In genomic region chr11:5729582-5729981, GRCm38 (mm10) we compare ENCODE assay signal across 22 mouse cellular contexts. TPM values are rescaled to one million over a fixed set of nuclear protein-coding genes. Genes with fewer than 3 reads are reported as not detected.
DNase-seq lines count a peak whose midpoint lies in the region; ATAC-seq lines count a peak whose summit lies in the region.
"Had no signal": no experiment of that assay in that cellular context is flagged by ENCODE, and none has a peak within 500 bp of the region (broad histone marks: within the 10 kb centered on the region; RNA-seq: fewer than 3 reads in every experiment).

No protein-coding gene starts in this region.

- no peaks in the 10 kb centered on the region for H3K9me3 ChIP-seq in forebrain, embryonic 11.5 days (ENCODE audit: control insufficient read depth, low read length)
- H3K9me3 ChIP-seq in forebrain, embryonic 10.5 days, result no peaks in the 10 kb centered on the region
- H3K9me3 ChIP-seq: forebrain, embryonic 13.5 days; forebrain, embryonic 15.5 days; G1E had no signal

- H3K4me3 ChIP-seq in forebrain, embryonic 11.5 days (ENCODE audit: low read depth, low read length), result no peak overlapping the region
- no peak overlapping the region for H3K4me3 ChIP-seq in forebrain, embryonic 10.5 days
- H3K4me3 ChIP-seq: forebrain, embryonic 13.5 days; forebrain, embryonic 15.5 days had no signal

- H3K27me3 ChIP-seq in forebrain, embryonic 11.5 days (ENCODE audit: control insufficient read depth, insufficient read depth, low read length), result no peaks in the 10 kb centered on the region
- no peaks in the 10 kb centered on the region for H3K27me3 ChIP-seq in forebrain, embryonic 10.5 days (ENCODE audit: poor library complexity, severe bottlenecking)
- H3K27me3 ChIP-seq: CH12.LX; forebrain, embryonic 13.5 days; forebrain, embryonic 15.5 days; Patski had no signal

- H3K36me3 ChIP-seq in forebrain, embryonic 11.5 days (ENCODE audit: control insufficient read depth, insufficient read depth, low read length), result no peaks in the 10 kb centered on the region
- H3K36me3 ChIP-seq in forebrain, embryonic 10.5 days (replicated peaks), result peaks cover 2% of the 10 kb centered on the region; the same call in 1 of the 2 replicates
- H3K36me3 ChIP-seq: forebrain, embryonic 15.5 days had no signal

- H3K27ac ChIP-seq in forebrain, embryonic 11.5 days (ENCODE audit: low read depth, low read length), result no peak overlapping the region
- H3K27ac ChIP-seq in forebrain, embryonic 10.5 days, result no peak overlapping the region
- H3K27ac ChIP-seq: forebrain, embryonic 13.5 days; forebrain, embryonic 15.5 days had no signal

- H3K4me1 ChIP-seq in forebrain, embryonic 11.5 days (replicated peaks; ENCODE audit: control insufficient read depth, insufficient read depth, low read length), result no peaks in the 10 kb centered on the region
- H3K4me1 ChIP-seq in forebrain, embryonic 10.5 days, result 0 out of 2 replicates have a peak, but pooled peaks cover 4% of the 10 kb centered on the region
- H3K4me1 ChIP-seq: forebrain, embryonic 13.5 days; forebrain, embryonic 15.5 days had no signal

- DNase-seq in adrenal gland, postnatal 14 days, result peak; percentile 2
- DNase-seq in adrenal gland, postnatal 36 days, result no peak
- DNase-seq in forebrain, embryonic 11.5 days (ENCODE audit: low spot score), result peak; percentile 5
- DNase-seq in forebrain, embryonic 10.5 days (ENCODE audit: extremely low spot score, low spot score), result no peak
- peak; percentile 84 for DNase-seq in heart, adult 11 months
- DNase-seq in heart, adult 18-20 months, result no peak
- DNase-seq: adrenal gland, adult 8-10 months; adrenal gland, postnatal 25 days; B cell, adult 2 months; cerebellum, adult 11-12 months; cerebellum, adult 2 months; cerebellum, adult 9-10 months; cerebellum, postnatal 10 days; cerebellum, postnatal 25 days; forebrain, postnatal 0 days had no signal

- ATAC-seq in forebrain, embryonic 11.5 days (replicated peaks; ENCODE audit: low FRiP score), result no peak
- ATAC-seq: activated CD4-positive, CD25-positive, alpha-beta regulatory T cell, adult 4 months; CD4-positive, CD25-positive, alpha-beta regulatory T cell, adult 4 months; forebrain, embryonic 13.5 days; forebrain, embryonic 15.5 days; forebrain, postnatal 0 days; Patski had no signal

- H3K4me2 ChIP-seq in forebrain, embryonic 11.5 days (ENCODE audit: low read depth, low read length, severe bottlenecking), result no peak overlapping the region
- H3K4me2 ChIP-seq: forebrain, embryonic 13.5 days; forebrain, embryonic 15.5 days had no signal

- no peak overlapping the region for H3K9ac ChIP-seq in forebrain, embryonic 11.5 days (ENCODE audit: low read length)
- H3K9ac ChIP-seq: forebrain, embryonic 13.5 days; forebrain, embryonic 15.5 days; forebrain, postnatal 0 days had no signal

- WGBS in forebrain, embryonic 11.5 days, result 94% methylated on average over 9 of the region's 9 CpGs
- 92% methylated on average over 9 of the region's 9 CpGs for WGBS in forebrain, embryonic 10.5 days

RNA-seq across cellular contexts. Expression of gene Mrps24, which starts 14.1 kb away (rescaled TPM):
- total RNA-seq in adrenal gland, postnatal 14 days (2021), result 148 and 152 TPM in 2 replicates
- 100 to 1,000 TPM; 117 to 202 TPM for total RNA-seq in adrenal gland, postnatal 36 days (2021)
- polyA plus RNA-seq in forebrain, embryonic 11.5 days (2014; fragmentation: Nextera tagmentation; extraction: Ambion mirVana), result 166 TPM in 2 replicates
- 160 and 169 TPM in 2 replicates for polyA plus RNA-seq in forebrain, embryonic 10.5 days (2016; fragmentation: Nextera tagmentation; extraction: Ambion mirVana)
- total RNA-seq in heart, adult 18-20 months (2021), result 100 to 1,000 TPM; 152 to 158 TPM

RNA-seq across cellular contexts. Expression of gene Urgcp, which starts 32.6 kb away (rescaled TPM):
- 56.0 and 56.9 TPM in 2 replicates for total RNA-seq in adrenal gland, postnatal 14 days (2021)
- 10 to 100 TPM; 59.2 to 64.6 TPM for total RNA-seq in adrenal gland, postnatal 36 days (2021)
- 19.1 and 20.1 TPM in 2 replicates for polyA plus RNA-seq in forebrain, embryonic 11.5 days (2014; fragmentation: Nextera tagmentation; extraction: Ambion mirVana)
- polyA plus RNA-seq in forebrain, embryonic 10.5 days (2016; fragmentation: Nextera tagmentation; extraction: Ambion mirVana), result 19.3 and 20.3 TPM in 2 replicates
- 10 to 100 TPM; 58.9 to 59.4 TPM for total RNA-seq in heart, adult 18-20 months (2021)

RNA-seq across cellular contexts. Expression of gene Dbnl, which starts 58.7 kb away (rescaled TPM):
- 51.7 and 62.9 TPM in 2 replicates for total RNA-seq in adrenal gland, postnatal 14 days (2021)
- total RNA-seq in adrenal gland, postnatal 36 days (2021), result 10 to 100 TPM; 67.3 to 73.6 TPM
- 152 and 157 TPM in 2 replicates for polyA plus RNA-seq in forebrain, embryonic 11.5 days (2014; fragmentation: Nextera tagmentation; extraction: Ambion mirVana)
- polyA plus RNA-seq in forebrain, embryonic 10.5 days (2016; fragmentation: Nextera tagmentation; extraction: Ambion mirVana), result 140 and 141 TPM in 2 replicates
- 10 to 100 TPM; 29.3 to 31.6 TPM for total RNA-seq in heart, adult 18-20 months (2021)

Comparison
In these comparisons a context has a peak if more than half of its experiments do, and no peak if none do; other contexts are left out.
1. DNase-seq: peak in adrenal gland, postnatal 14 days (single experiment), forebrain, embryonic 11.5 days (single experiment) and heart, adult 11 months (single experiment); none in adrenal gland, postnatal 36 days (0 of 2), forebrain, embryonic 10.5 days (single experiment) and heart, adult 18-20 months (0 of 2).